Mouse (Mus musculus) kidney, postnatal 10 days (tissue): Measurements from ENCODE around the gene H2bfm.
"Not testable (repeated sequence)": the region's sequence is repeated elsewhere in the genome, so short reads cannot be mapped to it uniquely, and the experiment has no call there.

ENCODE experiments used
- DNase-seq: peaks from one replicate; pipeline ENCODE4 v3.0.0; 2021; ENCODE audit warnings: mixed read lengths

Gene H2bfm

GRCm38 (mm10) chrX:136927031-136927430 is at the start of gene H2bfm:
Gene H2bfm (plus strand): TSS chrX:136927325.
- DNase-seq = no peak

DNA sequence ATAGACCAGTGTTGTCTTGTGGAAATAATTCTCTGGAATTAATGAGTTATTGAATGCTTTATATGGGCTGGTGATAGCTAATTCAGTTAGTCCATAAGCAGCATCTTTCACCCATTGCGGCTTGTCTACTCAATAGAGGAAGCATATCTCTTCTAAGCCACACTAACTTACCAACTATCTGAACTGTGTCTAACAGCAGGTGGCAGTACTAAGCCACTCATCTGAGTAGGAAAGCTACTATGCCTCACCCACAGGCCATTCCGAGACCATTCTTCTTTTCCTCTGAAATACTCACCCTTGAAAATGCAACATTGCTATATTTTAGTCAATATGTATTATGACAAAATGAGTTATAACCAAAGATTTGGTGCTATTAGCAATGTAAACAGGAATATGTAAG is 31.4 kb upstream of the H2bfm start:
- DNase-seq = peak; percentile 30

DNA sequence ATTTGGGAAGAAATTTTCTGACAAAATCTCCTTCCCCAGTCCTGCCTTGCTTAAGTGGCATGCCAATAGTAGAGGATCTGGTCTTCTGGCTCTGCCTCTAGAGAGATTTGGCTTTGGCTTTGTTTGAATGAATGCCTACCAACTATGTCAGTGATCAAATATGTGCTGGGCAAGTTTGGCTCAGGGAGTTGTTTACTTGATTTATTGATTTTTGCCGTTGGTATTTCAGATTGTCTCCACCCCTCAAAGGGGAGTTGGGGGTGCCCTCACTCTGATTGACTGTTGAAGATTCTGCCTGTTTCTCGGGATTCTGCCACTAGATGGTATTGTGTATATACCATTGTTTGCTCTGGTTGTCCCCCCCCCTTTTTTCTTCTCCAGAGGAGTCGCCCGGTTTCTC is 22.8 kb upstream of the H2bfm start:
- DNase-seq = no peak

DNA sequence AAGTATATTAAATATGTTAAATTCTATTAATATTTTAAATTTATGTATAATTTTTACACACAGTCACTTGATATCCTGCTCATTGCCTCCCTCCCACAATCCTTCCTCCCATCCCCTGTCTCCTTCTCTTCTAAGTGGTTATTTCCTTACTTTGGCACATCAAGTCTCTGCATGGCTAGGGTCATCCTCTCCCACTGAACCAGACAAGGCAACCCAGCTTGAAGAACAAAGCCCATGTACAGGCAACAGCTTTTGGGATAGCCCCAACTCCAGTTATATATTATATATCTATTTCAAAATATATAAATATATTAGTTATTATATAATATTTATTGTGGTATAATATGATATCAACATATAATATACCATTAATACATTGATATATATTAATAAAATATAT is 1.3 kb upstream of the H2bfm start:
- no peak for DNase-seq

GRCm38 (mm10) chrX:136937985-136938384 is 10.9 kb downstream of the H2bfm start:
- DNase-seq = no peak

DNA sequence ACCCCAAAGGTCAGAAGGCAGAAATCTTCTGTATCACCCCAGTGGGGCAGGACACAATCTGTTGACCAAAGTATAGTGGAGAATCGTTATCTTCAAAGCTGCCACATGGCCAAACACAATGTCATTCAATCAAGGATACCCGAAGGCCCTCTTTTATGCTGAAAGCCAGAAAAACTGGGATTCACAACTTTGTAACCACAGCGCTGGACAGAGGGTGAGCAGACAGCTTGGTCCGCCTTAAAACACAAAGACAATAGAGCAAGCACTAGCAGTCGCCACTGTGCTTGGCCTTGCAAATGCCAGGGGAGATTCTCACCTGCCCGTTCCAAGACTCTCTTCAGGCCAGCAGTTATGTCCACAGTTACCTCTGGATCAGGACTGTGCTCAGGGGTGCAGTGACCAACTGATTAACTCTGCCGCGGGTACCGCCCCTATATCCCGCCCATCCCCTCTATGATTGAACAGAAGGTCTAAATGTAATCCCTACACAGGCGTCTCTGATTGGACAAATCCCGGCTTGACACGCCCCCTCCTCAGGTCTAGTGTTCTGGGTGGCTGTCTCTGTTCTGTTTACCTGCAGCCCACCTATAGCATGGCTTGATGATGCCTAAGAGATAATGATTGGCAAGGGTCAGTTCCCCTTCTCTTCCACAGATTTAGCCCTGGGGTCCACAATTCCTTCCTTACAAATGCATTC is 30.6 kb downstream of the H2bfm start:
- DNase-seq = peak; percentile 71

GRCm38 (mm10) chrX:136958300-136958699 is 31.2 kb downstream of the H2bfm start:
- DNase-seq = not testable (repeated sequence)

- peak; percentile 23 for DNase-seq
These were observed 32.6 kb downstream of the H2bfm start for GRCm38 (mm10) chrX:136959688-136960087.

GRCm38 (mm10) chrX:136975397-136975796 is 48.3 kb downstream of the H2bfm start, which contains the start of gene Tmsb15b2:
Gene Tmsb15b2 (minus strand): TSS chrX:136975497.
- not testable (repeated sequence) for DNase-seq

- peak; percentile 81 for DNase-seq
These were observed 49.4 kb downstream of the H2bfm start, which contains the start of the genes Tmsb15l and Tmsb15b1 for GRCm38 (mm10) chrX:136976424-136977084. Gene Tmsb15l (minus strand): TSS chrX:136976869. Gene Tmsb15b1 (minus strand): TSS chrX:136976874.
